Mouse (Mus musculus) kidney, postnatal 4 days (tissue): ENCODE results near the gene Gjc2.
"Not testable (repeated sequence)": the region's sequence is repeated elsewhere in the genome, so short reads cannot be mapped to it uniquely, and the experiment has no call there.

Experiments used
- DNase-seq, 2 experiments: peaks; one replicate each; pipeline ENCODE4 v3.0.0; 2021; ENCODE audit warnings: mixed read lengths in 2 of 2

Gjc2 gene

DNA sequence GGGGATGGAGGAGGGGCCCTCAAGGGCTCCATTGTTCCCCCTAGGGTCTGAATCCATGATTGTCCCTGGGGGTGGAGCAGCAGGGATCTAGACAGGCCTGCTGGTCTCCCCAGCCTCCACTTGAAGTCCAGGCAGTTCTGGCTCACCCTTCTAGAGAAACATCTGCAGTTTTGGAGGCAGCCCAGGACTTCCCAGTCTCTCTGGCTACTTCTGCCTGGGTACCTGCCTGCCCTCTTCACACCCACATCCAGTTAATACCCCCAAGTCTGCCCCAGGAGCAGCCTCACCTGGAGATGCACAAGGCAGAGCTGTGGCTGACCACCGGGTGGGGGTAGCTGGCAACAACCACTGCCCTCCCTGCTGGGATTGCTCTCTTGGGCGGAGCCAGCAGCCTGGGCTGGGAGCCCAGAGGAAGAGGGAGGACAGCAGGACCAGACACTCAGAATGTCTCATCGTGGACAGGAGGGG is at the start of gene Gjc2:
Gene Gjc2, minus strand, starts transcription at position 350 of the 468 bp plus-strand sequence.
- DNase-seq = peak; percentile 68 to 78

DNA sequence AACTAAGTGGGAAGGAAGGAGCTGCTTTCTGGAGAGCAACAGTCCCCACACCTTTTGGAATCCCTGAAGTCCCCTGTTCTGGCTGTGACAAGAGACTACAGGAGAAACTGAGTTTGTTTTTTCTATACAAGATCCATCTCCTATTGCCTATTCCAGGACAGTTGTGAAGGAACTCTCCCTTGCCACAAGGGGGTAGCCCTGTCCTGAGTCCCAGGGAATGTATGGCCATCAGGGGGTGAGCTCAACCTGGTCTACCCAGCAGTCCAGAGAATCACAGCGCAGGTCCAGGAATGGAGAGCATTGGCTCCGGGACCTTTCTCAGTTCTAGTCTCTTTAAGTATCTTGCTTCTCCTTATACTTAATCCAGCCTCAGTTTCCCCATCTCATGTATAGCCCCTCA is 49.8 kb upstream of the Gjc2 start:
- DNase-seq = no peak

DNA sequence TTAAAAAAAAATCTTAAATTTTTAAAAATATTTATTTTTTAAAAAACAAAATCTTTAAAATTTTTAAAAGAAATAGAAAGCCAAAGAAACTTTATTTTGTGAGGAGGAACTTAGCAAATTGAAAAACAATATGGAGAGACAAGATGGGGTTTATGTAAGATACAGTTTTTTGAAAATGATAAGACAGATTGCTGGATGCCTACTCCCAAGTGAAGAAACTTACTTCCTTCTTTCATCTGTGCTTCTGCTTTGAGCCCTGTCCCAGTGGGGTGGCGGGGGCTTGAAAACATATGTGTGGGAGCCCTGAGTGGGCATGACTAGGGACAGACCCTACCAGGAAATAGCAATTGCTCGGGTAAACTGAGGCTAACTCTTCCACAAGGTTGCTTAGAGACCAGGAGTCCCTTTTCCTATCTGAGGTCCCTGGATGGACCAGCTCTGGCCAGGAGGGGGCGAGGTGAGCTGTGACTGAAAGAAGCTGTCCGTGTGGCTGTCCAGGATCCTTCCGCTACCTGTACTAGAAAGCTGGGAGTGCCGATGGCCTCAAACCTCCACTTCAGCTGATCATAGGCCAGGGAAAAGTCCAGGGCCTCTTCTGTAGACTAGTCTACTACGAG is 47.2 kb upstream of the Gjc2 start:
- peak; percentile 83 to 86 for DNase-seq

DNA sequence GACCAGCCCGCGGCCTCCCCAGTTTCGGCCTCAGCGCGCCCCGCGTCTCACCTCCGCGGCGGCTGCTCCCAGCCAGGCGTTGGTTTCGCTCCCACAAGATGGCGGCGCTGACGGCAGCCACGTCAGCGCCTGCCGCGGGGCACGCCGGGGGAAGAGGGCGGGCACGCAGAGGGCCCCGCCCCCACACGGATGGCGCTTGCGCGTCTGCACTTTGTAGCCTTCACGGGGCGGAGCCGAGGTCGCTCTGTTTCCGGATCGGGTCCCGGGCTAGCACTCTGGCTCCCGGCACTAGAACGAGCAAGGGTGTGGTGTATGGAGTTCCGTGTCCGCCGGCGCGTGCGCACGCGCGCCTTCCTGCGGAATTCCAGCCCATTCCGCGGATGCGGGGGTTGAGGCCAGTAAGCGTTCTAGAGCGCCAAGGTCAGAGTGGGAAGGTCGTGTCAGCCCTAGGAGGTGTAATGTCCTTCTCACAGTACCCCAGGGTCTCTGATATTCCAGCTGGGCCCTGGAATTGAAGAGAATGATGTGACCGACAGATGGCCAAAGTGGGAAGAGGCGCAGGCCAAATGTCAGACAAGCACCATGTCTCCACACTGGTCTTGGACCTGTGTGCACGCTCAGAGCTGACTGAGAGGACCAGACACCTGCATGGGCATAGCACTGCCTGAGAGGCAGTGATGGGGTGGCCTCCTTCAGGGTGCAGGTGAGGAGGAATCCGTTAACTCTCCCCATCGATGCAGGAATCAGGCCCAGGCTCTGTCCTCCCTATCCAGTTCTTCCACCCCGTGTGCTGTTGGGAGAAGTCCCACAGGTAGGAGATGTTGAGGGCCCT is 45.3 kb upstream of the Gjc2 start, which contains the start of gene Arf1:
Gene Arf1, minus strand, starts transcription at position 149 of the 832 bp plus-strand sequence.
- peak; percentile 96 to 98 for DNase-seq

DNA sequence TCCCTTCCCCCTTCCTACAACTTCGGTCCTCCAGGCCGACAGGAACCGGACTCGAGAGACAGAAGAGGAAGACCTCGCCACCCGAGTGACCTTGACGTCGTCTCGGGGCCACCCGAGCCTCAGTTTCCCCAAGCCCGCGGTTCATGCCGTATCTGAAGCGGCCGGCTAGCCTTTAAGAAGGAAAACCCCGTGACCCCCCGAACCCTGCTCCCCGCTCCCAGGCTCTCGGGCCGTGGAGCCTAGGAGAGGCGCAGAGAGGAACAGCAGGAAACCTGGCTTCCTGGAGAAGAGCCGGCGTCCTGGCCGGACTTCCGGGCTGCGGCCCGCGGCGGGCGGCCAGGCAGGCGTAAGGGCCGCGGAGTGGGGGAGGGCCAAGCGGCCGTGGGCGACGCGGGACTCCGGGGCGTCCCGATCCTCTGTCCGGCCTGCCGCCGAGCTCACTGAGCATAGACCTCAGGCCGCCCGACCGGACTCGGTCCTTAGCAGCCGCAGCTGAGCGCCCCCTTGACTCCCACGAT is 44.6 kb upstream of the Gjc2 start:
- DNase-seq = no peak

DNA sequence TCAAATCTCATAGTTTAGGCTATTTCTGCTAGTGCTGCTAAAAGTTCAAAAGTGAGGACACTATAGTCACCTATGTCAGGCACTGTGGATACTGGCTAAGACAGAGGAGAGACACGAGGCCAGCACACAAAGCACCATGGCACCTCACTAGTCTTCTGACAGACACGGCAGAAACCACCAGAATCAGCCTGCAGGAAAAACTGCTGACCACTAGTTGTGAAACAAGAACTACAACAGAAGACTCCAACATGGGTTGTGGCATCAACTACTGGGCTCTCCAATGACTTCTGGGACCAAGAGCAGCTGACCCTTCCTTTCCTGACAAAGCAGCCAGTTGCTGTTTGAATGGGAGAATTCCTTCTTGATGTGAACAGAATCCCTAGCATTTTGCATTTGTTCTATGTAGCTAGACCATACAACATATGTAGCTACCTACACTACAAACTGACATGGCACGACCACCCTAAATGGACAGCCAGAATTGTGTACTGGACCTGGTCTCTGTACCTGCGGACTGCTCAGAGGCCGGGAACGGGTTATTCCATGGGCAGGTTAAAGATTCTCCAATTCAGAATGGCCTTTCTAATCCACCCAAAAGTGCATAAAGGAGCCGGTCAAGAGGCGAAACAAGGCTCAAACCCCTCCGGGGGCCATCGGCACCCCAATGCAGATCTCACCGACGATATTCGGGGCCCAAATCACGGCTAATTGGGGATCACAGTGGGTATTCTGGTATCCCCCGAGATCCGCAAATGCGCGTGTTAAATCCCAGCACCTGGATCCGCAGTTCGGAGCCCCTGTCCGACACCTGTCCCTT is 44.0 kb upstream of the Gjc2 start:
- DNase-seq = no peak

DNA sequence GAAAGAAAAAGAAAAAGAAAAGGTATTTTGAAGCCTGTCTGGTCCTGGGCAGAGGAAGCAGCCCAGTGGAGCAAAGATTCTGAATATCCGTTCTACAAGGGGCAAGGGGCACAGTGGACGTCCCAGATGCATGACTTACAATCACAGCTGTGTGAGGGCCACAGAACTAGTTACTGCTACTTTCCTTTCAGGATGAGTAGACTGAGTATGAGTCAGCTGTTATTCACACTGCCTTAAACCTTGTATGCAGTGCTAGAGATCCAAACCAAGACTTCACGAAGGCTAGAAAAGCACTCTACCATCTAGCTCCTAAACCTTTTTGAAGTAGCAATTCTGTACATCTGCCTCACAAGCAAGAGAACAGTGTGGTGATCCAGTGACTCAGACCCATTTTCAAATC is 43.2 kb upstream of the Gjc2 start:
- DNase-seq = no peak

DNA sequence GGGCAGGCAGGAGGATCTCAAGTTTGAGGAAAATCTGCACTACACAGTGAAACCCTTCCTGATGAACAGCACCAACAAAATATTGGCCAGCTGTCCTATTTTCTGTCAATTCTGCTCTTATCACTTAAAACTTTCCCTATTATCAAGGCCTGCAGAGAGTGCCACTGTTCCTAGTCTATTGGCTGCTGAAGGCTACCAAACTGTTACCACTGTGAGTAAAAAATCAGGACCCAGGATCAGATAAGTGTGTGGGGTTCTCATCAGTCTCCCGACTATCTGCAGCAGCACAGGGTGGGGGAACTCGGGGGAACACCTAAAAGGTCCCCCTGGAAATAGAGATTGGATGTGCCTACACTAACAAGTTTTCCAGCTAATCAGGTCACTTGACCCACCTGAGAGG is 42.2 kb upstream of the Gjc2 start:
- no peak for DNase-seq

DNA sequence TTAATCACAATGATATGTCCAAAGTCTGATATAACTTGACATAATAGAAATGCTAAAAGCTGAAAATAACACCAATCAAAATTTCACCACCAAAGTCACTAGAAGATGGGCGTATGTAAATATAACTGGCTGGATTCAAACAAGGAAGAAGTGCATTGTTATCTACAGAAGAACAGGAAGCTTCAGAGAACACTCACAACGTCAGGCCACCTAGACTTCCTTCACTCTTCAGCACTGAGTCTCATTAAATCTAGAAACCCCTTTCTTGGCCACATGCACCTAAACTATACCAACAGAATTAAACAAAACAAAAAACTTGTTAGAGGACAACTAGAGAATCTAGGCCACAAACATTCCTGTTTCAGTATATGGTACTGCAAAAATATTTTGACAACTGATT is 41.5 kb upstream of the Gjc2 start:
- no peak for DNase-seq

DNA sequence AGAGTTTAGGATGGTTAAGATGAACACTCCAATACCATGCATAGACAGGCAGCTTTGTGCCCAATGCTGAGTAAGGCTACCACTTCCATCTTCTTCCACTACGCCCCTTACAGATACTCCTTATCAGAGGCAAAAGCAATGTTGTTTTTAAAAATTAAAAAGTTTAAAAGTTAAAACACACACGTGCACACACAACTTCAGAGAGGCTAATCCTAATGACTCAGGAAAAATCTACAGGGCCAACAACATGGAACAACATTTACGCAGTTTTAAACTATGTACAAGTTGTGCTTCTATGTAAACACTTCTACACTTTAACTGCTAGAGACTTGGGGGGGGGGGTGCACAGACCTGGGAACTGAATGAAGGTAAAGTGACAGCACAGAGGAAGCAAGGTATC is 41.0 kb upstream of the Gjc2 start:
- DNase-seq = no peak

DNA sequence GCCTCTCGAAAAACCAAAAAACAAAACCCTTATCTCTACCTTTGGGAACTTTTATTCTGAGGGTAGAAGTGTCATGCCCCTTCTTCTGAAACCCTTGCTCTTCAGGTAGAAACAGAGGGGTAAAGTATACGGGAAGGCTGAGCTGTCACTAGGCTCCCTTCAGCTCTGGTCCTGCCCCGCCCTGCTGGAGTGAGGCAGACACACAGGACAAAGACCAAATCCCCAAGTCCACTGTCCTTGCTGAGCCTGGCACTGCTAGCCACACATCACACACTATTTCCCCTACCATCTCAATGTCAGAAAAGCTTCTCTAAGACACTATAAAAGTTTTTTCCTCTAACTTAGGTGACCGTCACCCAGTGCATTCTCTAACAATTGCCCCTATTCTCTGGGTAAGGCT is 39.3 kb upstream of the Gjc2 start:
- no peak for DNase-seq

DNA sequence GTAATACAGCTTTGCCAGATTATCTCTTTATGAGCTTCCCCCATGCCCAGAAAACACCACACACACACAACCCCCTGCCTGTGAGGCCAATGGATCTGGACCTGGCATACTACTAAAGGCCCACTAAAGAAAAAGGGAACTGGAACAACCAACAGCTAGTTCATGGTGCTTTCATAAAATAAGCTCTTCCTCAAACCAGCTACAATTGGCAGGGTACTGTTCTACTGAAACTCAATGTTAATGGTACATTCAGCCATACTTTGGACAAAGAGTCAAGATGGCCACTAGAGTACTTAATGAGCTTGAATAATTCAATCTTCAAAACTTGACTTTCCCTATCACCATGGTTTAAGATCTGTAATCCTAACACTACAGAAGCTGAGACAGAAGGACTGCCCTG is 38.6 kb upstream of the Gjc2 start:
- DNase-seq = no peak

DNA sequence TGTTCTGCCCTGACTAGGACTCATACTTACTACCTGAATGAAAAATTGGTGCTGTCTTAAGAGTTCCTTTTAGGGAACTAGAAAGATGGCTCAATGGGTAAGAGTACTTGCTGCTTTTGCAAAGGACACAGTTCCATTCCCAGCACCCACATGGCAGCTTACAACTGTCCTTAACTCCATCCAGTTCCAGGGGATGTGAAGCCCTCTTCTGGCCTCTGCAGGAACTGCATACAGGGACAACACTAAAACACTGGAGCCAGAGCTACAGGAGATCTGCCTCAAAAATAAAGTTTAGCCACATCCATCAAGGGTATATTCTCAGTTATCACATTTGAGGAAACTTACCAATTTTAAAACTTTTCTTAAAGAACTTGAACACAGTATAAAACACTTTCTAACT is 36.1 kb upstream of the Gjc2 start:
- peak; percentile 61 to 71 for DNase-seq

DNA sequence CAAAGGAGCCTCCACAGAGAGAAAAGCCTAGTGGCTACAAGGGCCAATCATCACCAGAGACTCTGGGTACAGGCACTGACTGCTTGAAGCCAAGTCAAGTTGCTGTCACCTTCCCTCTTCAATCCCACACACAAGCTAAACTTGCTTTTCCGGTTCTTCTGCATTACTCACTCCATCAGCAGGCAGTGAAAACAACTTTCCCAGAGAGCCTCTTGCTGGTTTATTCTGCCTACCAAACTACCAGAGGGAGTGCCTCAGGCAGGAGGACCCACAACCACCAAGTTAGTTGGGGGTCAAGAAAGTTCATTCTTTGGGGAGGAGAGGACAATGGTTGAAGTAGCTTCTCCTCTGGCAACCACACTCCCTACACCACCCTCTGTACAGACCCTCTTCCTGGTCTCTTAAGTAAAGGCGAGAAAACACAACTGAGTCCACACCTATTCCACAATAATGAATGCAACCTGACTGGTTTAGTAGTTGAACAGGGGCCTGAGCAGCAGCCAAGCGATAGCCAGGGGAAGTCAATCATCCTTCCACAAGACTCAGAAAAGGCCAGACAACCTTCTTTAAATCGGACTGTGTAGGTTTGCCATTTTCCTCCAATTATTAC is 35.5 kb upstream of the Gjc2 start:
- DNase-seq = peak in 1 of 2 experiments; percentile 37

DNA sequence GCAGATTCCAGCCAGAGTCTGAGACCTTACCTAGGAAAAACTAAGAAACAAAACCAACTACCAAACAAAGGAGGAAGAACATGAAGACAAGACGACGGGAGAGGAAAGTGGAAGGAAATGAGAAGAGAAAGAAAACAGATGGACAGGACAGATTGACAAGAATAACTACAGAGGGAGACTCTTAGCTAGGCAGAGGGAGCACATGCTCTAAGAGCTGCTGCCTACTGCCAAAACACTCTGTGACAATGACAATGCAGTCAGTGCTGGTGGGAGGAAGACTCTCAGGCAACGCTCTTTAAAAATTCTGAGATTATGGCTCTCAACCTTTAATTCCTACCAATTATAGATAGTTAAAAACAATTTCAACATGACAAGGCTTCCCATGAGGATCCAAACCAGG is 33.9 kb upstream of the Gjc2 start:
- DNase-seq = no peak

DNA sequence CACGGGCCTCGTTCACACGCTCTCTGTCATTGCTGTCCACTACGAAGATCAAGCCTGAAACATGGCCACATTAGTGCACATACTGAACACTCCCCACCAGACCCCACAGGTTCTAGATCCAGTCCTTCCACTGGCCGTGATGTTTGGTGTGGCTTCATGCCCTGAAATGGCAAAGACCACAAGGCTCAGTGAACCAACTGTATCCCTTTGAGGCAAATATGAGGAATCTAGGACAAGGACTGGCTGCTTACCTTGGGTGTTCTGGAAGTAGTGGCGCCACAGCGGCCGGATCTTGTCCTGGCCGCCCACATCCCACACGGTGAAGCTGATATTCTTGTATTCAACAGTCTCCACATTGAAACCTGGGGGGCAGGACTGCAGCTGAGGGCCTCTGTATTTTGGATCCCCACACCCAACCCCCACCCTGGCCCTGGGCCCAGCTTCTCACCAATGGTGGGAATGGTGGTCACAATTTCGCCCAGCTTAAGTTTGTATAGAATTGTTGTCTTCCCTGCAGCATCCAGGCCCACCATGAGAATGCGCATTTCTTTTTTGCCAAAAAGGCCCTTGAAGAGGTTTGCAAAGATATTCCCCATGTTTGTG is 30.0 kb upstream of the Gjc2 start:
- no peak for DNase-seq

DNA sequence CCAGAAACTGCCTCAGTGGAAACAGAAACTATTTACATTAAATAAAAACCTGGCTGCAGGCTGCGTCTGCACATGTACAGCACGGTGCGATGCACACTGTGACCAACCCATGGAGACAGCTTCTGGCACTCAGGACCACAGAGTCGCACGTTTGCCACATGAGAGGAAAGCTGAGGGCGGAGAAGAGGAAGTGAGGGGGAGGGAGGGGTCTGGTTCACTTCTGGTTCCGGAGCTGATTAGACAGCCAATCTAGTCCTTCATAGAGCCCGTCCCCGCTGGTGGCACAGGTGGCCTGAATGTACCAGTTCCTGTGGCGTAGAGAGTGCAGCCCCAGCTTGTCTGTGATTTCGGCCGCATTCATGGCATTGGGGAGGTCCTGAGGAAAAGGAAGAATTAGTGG is 29.3 kb upstream of the Gjc2 start:
- DNase-seq = not testable (repeated sequence)

DNA sequence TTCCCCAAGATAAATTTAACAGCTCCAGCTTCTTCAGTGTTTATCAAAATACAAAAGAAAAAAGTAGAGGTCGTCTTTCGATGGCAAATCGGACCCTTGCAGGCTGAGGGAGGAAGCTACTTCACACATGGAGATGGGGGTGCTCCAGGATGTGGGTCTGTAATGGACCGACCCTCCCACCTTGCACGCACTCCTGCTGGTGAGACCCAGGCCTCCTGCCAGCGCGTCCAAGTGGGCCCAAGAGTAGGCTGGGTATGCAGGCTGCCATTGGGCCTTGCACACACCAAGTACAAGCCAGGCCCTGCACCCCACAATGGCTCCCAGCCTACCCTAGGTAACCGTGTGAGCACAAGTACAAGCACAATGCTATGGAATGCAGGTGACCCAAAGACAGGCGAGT is 28.5 kb upstream of the Gjc2 start:
- DNase-seq = not testable (repeated sequence)

DNA sequence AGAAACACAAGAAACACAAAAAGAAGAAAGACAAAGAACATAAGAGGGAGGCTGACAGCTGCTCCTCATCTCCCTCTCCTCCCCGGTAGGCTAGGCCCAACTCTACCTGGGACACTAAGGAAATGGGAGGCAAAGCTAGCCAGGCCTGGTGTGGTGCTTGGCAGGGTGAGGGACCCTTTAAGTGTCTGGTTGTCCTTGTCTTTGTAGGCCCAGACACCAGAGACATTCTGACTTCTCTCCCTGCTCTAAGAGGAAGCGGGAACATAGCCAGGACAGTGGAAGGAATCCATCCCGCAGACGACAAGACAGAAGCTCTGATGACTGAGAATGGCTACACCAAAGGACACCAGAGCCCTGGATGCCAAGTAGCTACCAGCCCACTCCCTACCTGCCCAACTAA is 27.0 kb upstream of the Gjc2 start:
- DNase-seq = no peak

DNA sequence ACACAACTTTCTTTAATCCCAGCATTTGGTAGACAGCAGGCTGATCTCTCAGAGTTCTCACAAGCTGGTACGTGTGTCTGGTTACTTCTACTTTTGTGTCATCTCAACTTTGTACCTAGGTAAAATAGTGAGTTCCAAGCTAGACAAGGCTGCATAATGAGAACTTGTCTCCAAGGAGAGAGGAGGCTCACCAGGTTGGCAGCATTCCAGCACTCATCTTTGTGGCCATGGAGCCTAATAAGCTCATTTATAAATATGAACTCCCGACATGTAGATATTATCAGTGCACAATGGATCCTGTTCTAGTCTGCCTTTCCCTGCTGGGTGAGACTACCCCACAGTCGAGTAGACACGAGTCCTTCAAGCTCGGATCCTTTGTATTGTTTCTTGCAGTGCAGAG is 26.6 kb upstream of the Gjc2 start:
- DNase-seq = peak in 1 of 2 experiments; percentile 25

DNA sequence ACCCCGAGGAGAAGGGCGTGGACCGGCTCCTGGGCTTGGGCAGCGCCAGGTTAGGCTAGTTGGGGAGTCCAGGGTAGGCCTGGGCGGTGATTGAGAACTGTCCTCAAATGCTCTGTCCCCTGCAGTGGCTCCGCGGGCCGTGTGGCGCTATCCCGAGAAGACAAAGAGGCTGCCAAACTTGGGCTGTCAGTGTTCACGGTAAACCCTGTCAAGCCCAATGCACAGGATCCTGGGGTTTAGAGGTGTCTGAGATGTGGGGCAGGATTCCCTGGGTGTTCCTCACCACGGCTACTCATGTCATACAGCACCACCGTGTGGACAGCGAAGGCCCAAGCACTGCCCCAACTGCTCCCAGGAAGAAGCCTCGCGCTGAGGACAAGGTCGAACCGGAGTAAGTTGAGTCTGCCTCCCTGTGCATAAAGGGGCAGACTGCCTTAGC is 26.0 kb upstream of the Gjc2 start:
- peak; percentile 78 to 88 for DNase-seq

DNA sequence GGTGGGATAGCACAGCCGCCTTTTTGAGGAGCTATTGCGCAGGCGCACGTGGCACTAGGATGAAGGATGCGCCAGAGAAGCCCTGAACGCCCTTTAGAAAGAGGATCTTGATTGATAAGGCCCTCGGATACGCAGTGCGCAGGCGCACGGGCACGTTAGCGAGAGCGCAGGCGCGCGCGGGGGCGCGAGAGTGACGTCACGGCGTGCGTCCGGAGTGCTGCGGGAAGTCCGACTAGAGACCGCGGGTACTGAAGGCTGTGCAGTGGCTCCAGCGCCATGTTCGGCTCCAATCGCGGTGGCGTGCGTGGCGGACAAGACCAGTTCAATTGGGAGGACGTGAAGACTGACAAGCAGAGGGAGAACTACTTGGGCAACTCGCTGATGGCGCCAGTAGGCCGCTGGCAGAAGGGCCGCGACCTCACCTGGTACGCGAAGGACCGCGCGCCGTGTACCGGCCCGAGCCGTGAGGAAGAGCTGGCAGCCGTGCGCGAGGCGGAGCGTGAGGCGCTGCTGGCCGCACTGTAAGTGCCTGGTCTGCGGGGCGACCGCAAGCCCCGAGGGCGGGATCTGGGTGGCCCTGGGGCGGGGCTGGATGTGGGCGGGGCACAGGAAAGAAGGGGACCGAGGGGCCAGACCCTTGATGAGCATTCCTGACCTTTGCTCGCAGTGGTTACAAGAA is 25.3 kb upstream of the Gjc2 start, which contains the start of gene 2310033P09Rik:
Gene 2310033P09Rik, plus strand, starts transcription at position 169 of the 679 bp plus-strand sequence.
- DNase-seq = peak; percentile 94 to 96
